Mouse (Mus musculus) kidney, embryonic 16.5 days (tissue): ENCODE measurements at regions not wholly inside any gene's neighbourhood (a gene's known extent, or its start where the extent isn't known, plus 50 kb on each side); places are given as distances from the start of the nearest gene placed in this dataset.

Experiments used
- ATAC-seq: fragments of 200-750 bp; cut with Nextera tagmentation; 2 replicates; pipeline ENCODE4 v1.8.0; 2017; ENCODE audit warnings: moderate TSS enrichment; ENCODE audit not compliant: low FRiP score, low TSS enrichment
- H3K27ac ChIP-seq: fragments of 300-500 bp; sonication (generic); 2 replicates; pipeline ENCODE4 v1.5.1; 2014; ENCODE audit warnings: low read length
- H3K27me3 ChIP-seq: fragments of 300-500 bp; sonication (generic); 2 replicates; pipeline ENCODE4 v1.6.1; 2014; ENCODE audit warnings: low read length, control low read depth, mixed read lengths; ENCODE audit not compliant: insufficient read depth
- H3K36me3 ChIP-seq: fragments of 300-500 bp; sonication (generic); 2 replicates; pipeline ENCODE4 v1.6.1; 2014; ENCODE audit warnings: low read length, control low read depth, mixed read lengths; ENCODE audit not compliant: insufficient read depth
- H3K4me1 ChIP-seq: fragments of 300-500 bp; sonication (generic); 2 replicates; pipeline ENCODE4 v1.6.1; 2014; ENCODE audit warnings: low read length, control low read depth, mixed read lengths; ENCODE audit not compliant: insufficient read depth
- H3K4me2 ChIP-seq: fragments of 300-500 bp; sonication (generic); replicated peaks from 2 replicates; pipeline ENCODE4 v1.6.1; 2014; ENCODE audit warnings: low read depth, low read length
- H3K4me3 ChIP-seq: fragments of 300-500 bp; sonication (generic); 2 replicates; pipeline ENCODE4 v1.5.1; 2014; ENCODE audit warnings: mild to moderate bottlenecking, low read length
- H3K9ac ChIP-seq: fragments of 300-500 bp; sonication (generic); replicated peaks from 2 replicates; pipeline ENCODE4 v1.6.1; 2014; ENCODE audit warnings: low read length
- H3K9me3 ChIP-seq: fragments of 300-500 bp; sonication (generic); 2 replicates; pipeline ENCODE4 v1.6.1; 2016; ENCODE audit warnings: low read length, control low read depth
- WGBS: fragments of 180-500 bp; shearing (Covaris S2); extraction: QIAGEN DNeasy Blood & Tissue Kit; methylation state at CpG from one replicate; pipeline ENCODE4 v1.1.7; 2014; 5-methylcytosine and 5-hydroxymethylcytosine counted together

GRCm38 (mm10) chr2:78396924-78397323 is 450.7 kb upstream of the Cwc22 start:
- 71% methylated on average over 3 of the region's 3 CpGs for WGBS
- no peaks in the 10 kb centered on the region for H3K36me3 ChIP-seq
- H3K4me1 ChIP-seq, result no peaks in the 10 kb centered on the region
- H3K27ac ChIP-seq, result no peak overlapping the region
- H3K9ac ChIP-seq, result no peak overlapping the region
- H3K9me3 ChIP-seq, result no peaks in the 10 kb centered on the region
- no peaks in the 10 kb centered on the region for H3K27me3 ChIP-seq
- H3K4me2 ChIP-seq, result no peak overlapping the region
- ATAC-seq, result no peak
- H3K4me3 ChIP-seq, result no peak overlapping the region

- H3K36me3 ChIP-seq, result no peaks in the 10 kb centered on the region
- no peak overlapping the region for H3K9ac ChIP-seq
- H3K4me2 ChIP-seq, result no peak overlapping the region
- H3K9me3 ChIP-seq, result no peaks in the 10 kb centered on the region
- ATAC-seq, result no peak
- no peak overlapping the region for H3K4me3 ChIP-seq
- 24% methylated on average over 4 of the region's 4 CpGs for WGBS
- H3K27me3 ChIP-seq, result no peaks in the 10 kb centered on the region
- no peak overlapping the region for H3K27ac ChIP-seq
- H3K4me1 ChIP-seq, result no peaks in the 10 kb centered on the region
Measured at GRCm38 (mm10) chr2:78393090-78393489, 446.9 kb upstream of the Cwc22 start.

GRCm38 (mm10) chr2:78392425-78392824 is 446.2 kb upstream of the Cwc22 start:
- no peaks in the 10 kb centered on the region for H3K9me3 ChIP-seq
- ATAC-seq, result no peak
- no peaks in the 10 kb centered on the region for H3K4me1 ChIP-seq
- no peak overlapping the region for H3K27ac ChIP-seq
- H3K27me3 ChIP-seq, result no peaks in the 10 kb centered on the region
- WGBS, result 72% methylated on average over 2 of the region's 2 CpGs
- H3K36me3 ChIP-seq, result no peaks in the 10 kb centered on the region
- no peak overlapping the region for H3K4me2 ChIP-seq
- H3K9ac ChIP-seq, result no peak overlapping the region
- no peak overlapping the region for H3K4me3 ChIP-seq

GRCm38 (mm10) chr2:78388001-78388400 is 441.8 kb upstream of the Cwc22 start:
- H3K9ac ChIP-seq, result no peak overlapping the region
- H3K4me2 ChIP-seq, result no peak overlapping the region
- H3K4me3 ChIP-seq, result no peak overlapping the region
- H3K27me3 ChIP-seq, result no peaks in the 10 kb centered on the region
- no peak overlapping the region for H3K27ac ChIP-seq
- H3K36me3 ChIP-seq, result no peaks in the 10 kb centered on the region
- H3K4me1 ChIP-seq, result no peaks in the 10 kb centered on the region
- WGBS, result 52% methylated on average over 4 of the region's 4 CpGs
- no peaks in the 10 kb centered on the region for H3K9me3 ChIP-seq
- ATAC-seq, result no peak

- no peak overlapping the region for H3K27ac ChIP-seq
- no peaks in the 10 kb centered on the region for H3K4me1 ChIP-seq
- H3K9ac ChIP-seq, result no peak overlapping the region
- ATAC-seq, result no peak
- H3K4me2 ChIP-seq, result no peak overlapping the region
- H3K9me3 ChIP-seq, result no peaks in the 10 kb centered on the region
- no peaks in the 10 kb centered on the region for H3K27me3 ChIP-seq
- no peaks in the 10 kb centered on the region for H3K36me3 ChIP-seq
- H3K4me3 ChIP-seq, result no peak overlapping the region
Measured at GRCm38 (mm10) chr2:78381234-78381633, 435.1 kb upstream of the Cwc22 start.

- H3K9ac ChIP-seq, result no peak overlapping the region
- no peaks in the 10 kb centered on the region for H3K36me3 ChIP-seq
- no peak for ATAC-seq
- H3K4me3 ChIP-seq, result no peak overlapping the region
- no peak overlapping the region for H3K27ac ChIP-seq
- H3K4me2 ChIP-seq, result no peak overlapping the region
- 83% methylated on average over 5 of the region's 5 CpGs for WGBS
- H3K9me3 ChIP-seq, result no peaks in the 10 kb centered on the region
- H3K4me1 ChIP-seq, result no peaks in the 10 kb centered on the region
- no peaks in the 10 kb centered on the region for H3K27me3 ChIP-seq
Measured at GRCm38 (mm10) chr2:78331736-78332475, 385.7 kb upstream of the Cwc22 start.

- Histone ChIP-seq H3K27me3 (no peaks in the 10 kb centered on the region), H3K9me3 (no peaks in the 10 kb centered on the region), H3K9ac (no peak overlapping the region), H3K4me3 (no peak overlapping the region), H3K4me2 (no peak overlapping the region), H3K36me3 (no peaks in the 10 kb centered on the region), H3K27ac (no peak overlapping the region), H3K4me1 (no peaks in the 10 kb centered on the region)
- 70% methylated on average over 2 of the region's 2 CpGs for WGBS
- ATAC-seq, result no peak
Measured at GRCm38 (mm10) chr2:78326091-78326490, 379.9 kb upstream of the Cwc22 start.

GRCm38 (mm10) chr2:78322216-78322965 is 376.2 kb upstream of the Cwc22 start:
- H3K4me1 ChIP-seq, result no peaks in the 10 kb centered on the region
- no peak overlapping the region for H3K4me2 ChIP-seq
- H3K9ac ChIP-seq, result no peak overlapping the region
- WGBS, result 70% methylated on average over 3 of the region's 3 CpGs
- ATAC-seq, result no peak
- H3K36me3 ChIP-seq, result no peaks in the 10 kb centered on the region
- no peak overlapping the region for H3K4me3 ChIP-seq
- no peaks in the 10 kb centered on the region for H3K9me3 ChIP-seq
- no peaks in the 10 kb centered on the region for H3K27me3 ChIP-seq
- H3K27ac ChIP-seq, result no peak overlapping the region

GRCm38 (mm10) chr2:78311766-78312491 is 365.8 kb upstream of the Cwc22 start:
- no peaks in the 10 kb centered on the region for H3K9me3 ChIP-seq
- no peaks in the 10 kb centered on the region for H3K36me3 ChIP-seq
- no peaks in the 10 kb centered on the region for H3K27me3 ChIP-seq
- no peak overlapping the region for H3K4me3 ChIP-seq
- ATAC-seq, result no peak
- H3K4me1 ChIP-seq, result no peaks in the 10 kb centered on the region
- no peak overlapping the region for H3K27ac ChIP-seq
- H3K4me2 ChIP-seq, result no peak overlapping the region
- 70% methylated on average over 13 of the region's 13 CpGs for WGBS
- no peak overlapping the region for H3K9ac ChIP-seq

- Histone ChIP-seq H3K27ac (no peak overlapping the region), H3K9ac (no peak overlapping the region), H3K4me1 (no peaks in the 10 kb centered on the region), H3K4me2 (no peak overlapping the region), H3K9me3 (no peaks in the 10 kb centered on the region; the same call in 1 of the 2 replicates), H3K36me3 (no peaks in the 10 kb centered on the region), H3K27me3 (no peaks in the 10 kb centered on the region), H3K4me3 (no peak overlapping the region)
- ATAC-seq, result no peak
- 82% methylated on average over 2 of the region's 2 CpGs for WGBS
Measured at GRCm38 (mm10) chr2:78309361-78309760, 363.2 kb upstream of the Cwc22 start.
